Mouse (Mus musculus): ENCODE data around the gene Gpc6.

GRCm38 (mm10) chr14:117106900-117107299 is 181.8 kb downstream of the Gpc6 start:
- no peak for TF ChIP-seq CTCF (IDR thresholded peaks at IDR 0.05; ENCODE audit: extremely low read depth, insufficient read depth, low read length)
- TF ChIP-seq POLR2A (IDR thresholded peaks at IDR 0.05; ENCODE audit: extremely low read depth, insufficient read depth, low read length) = no peak

Measured in cortical plate, adult 2 months (tissue).